Mouse (Mus musculus) cerebellum, postnatal 10 days (tissue): Measurements from ENCODE around the gene Vmn2r44.
A peak's percentile ranks its signal among the peaks of the same experiment; 100 is the strongest.
"Not testable (repeated sequence)": the region's sequence is repeated elsewhere in the genome, so short reads cannot be mapped to it uniquely, and the experiment has no call there.

Source experiments
- DNase-seq, 2 experiments: peaks; one replicate each; pipeline ENCODE4 v3.0.0; 2021; ENCODE audit warnings: mixed read lengths in 2 of 2

Gene Vmn2r44

DNA sequence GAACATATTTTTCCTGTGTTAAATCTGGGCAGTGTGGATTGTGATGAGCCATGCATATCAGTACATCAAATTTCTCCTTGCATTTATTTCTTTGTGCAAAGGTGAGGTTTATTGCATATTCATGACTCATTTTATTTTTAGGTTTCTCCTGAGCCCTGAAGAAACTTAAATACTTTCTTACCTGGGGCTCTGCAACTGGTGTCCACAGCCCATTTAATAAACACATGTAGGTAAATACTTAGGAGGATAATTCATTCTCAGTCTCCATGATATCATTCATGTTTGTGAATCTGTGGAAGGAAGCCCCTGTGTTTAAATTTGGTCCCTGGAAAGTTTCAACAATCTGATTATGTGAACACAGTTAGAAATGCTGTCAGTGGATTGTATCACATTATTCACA lies at the start of gene Vmn2r44:
TSS of gene Vmn2r44 (minus strand) at position 101 of the 400 bp plus-strand sequence.
- not testable (repeated sequence) for DNase-seq

DNA sequence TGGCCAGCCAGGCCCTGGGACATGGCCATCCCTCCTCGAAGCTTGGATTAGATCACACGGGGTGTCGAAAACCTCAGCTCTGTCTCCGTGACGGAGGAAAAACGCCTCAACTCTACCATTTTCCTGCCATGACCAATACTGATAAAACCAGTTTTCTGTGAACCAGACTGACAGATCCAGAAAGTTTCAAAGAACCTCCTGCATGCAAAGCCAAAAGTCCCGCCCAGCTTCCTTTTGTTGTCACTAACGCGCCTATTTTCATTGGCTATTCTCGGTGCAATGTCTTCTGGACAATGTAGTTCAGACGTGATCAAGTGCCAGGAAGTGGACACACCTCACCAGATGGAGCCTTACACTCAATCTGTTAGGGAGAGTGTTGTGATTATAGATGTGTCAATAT lies 25.3 kb downstream of the Vmn2r44 start:
- peak; percentile 0 to 4 for DNase-seq
